Mouse (Mus musculus) kidney, adult 9 months (tissue): ENCODE data around the gene Slc10a2.
A peak's percentile ranks its signal among the peaks of the same experiment; 100 is the strongest.
"Not testable (repeated sequence)": the region's sequence is repeated elsewhere in the genome, so short reads cannot be mapped to it uniquely, and the experiment has no call there.

Experiments
- DNase-seq: peaks from one replicate; pipeline ENCODE4 v3.0.0; 2022

Slc10a2 gene

DNA sequence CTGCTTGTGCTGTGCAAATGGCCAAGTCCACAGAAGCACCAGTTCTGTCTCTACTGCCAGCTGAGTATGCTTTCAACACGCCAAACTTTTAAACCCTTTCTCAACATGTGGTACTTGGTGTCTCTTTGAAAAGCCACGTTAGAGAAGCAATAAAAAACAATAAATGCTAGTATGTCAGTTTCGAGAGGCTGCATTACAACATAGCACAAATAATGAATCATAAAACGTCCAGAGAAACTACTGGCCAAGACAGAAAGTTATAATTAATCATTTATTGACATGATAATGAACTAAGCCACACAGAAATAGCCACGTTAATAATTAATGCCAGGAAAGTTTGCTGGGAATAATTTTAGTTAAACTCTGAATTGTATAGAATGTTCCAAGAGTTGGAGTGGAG, at the start of gene Slc10a2:
Gene Slc10a2 (minus strand): TSS at position 166 of the 400 bp plus-strand sequence.
- DNase-seq: peak; percentile 49

DNA sequence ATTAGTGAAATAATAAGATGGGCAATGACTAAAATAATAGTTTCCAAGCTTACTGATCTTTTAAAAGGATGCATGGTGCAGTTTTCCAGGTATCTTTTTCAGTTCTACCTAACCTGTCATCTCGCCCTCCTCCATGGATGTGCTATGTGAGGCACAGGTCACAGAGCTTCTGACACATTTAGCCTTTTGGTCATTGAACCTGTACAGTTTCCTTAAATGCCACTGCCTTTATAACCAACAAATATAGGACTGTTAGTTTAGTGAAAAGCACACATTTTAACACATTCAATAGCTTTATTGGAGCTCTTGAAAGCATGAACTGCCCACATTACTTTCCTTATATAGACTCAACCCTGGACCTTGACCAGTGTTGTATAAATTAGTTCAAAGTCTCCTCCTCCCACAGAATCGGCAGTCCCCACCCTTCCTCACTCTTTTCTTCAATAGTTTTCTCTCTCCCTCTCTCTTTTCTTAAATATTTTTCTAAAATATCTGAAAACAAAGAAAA, 24.2 kb upstream of the Slc10a2 start:
- no peak for DNase-seq

DNA sequence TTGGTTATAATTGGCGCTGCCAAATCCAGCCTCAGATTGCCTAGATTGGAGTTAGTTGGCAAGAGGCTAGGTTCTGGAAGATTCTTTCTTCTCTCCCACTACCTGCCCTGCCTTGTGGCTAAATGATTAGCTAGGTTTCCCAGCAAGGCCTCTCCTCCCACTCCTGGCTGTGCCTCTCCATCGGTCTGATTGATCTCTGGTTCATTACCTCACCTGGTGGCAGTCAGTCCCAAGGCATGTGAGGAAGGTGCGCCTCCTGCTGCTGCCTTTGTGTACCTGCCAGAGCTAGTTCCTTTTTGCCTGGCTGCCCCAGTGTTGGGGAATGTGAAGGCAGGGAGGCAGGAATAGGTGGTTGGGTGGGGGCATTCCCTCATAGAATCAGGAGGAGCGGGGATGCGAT, 1.7 kb upstream of the Slc10a2 start:
- DNase-seq: peak; percentile 93

DNA sequence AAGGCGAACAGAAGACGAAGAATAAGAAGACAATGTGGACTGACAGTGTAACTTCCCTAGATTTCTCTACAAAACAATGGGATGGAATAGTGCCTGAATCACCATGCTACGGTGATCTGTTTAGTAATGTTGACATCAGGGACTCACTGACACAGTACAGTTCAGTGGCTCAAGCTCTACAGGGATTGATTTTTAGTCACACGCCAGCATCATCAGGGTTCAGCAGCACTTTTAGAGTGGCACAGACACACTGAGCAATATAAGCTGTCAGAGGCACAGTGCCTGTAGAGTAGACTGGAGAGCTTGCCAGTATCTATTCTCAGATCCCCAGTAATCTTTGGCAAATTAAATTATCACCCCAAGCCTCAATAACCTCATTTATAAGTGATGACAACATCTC, 9.8 kb downstream of the Slc10a2 start:
- DNase-seq: no peak

DNA sequence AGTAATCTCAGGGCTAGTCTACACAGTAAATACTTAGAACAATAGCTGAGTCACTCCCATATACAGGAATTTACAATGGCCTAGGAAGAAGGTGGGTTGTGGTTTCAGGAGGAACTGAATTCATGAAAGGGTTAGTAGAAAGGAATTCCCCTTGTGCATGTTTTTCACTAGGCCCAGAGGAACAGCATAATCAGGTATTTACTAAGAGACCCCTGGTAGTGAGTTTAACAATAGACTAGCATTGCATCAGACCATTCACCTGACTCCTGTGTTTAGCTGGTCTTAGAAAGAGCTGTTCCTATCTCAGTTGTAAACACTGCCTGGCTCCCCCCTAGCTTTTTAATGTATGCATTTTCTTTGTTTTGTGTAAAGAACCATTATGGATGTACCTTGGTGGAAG, 11.2 kb downstream of the Slc10a2 start:
- not testable (repeated sequence) for DNase-seq

DNA sequence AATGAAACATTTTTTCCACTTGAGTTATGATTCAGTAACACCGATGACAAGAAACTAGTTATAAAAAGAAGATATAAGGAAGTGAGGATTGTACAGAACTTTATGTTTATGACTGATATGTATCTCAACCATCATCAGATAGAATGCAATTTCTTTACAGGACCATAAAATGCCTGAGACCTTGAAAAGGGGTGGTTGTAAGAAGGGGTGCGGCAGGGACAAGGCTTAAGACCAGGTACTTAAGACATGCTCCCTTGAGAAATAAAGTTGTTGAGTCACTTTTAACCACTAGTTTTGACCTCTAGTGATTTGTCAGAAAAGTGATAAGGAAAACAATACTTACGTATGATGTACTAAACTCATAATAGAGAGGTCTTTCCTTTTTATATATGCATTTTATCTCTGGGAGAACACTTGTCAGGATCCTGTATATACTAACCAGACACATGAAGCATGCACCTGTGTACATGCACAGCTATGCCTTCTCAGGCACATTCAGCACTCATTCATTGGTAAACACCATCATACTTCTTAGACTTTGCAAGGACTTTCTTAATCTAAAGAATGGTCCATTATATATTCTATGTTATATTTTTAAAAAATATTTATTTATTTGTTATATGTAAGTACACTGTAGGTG, 31.4 kb downstream of the Slc10a2 start:
- DNase-seq: no peak

DNA sequence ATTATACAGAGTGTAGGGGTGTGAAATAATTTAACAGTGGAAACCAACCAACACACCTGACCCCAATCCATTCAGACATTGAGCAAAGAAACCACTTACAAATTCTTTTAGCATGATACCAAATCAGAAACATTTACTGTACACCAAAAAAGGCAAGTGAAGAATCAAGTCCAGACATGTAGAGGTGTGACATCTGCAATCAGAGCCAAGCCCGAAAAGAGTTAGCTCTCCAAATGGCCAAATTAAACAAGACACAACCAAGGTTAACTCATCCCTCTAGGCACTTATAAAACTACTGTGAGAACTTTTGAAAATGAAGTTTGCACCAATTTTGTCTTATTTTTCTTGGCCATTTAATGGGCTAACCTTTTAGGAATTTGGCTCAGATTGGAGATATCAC, 46.3 kb downstream of the Slc10a2 start:
- DNase-seq: no peak

DNA sequence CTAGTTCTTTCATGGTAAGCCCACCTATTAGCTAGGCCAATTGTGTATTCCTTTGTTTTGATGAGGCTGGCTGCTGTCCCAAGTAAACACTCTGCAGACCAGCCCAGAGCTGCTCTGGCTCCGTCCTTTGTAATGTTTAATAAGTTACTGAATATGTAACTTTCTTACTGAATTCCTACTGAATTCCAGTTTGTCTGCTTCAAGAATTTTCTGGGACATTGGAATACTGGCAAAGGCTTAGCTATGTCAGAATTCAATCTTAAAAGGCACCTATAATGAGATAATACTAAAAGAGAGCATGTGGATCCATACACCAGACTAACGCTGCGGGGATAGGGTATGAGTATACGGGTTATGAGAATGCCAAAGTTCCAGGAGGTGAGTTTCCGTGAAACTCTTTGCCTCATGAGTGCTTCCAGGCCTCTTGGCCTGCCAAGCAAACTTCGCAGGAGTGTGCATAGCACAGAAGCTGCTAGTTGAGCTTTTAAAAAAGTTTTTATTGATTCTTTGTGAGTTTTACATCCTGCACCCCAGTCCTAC, 60.7 kb downstream of the Slc10a2 start:
- peak; percentile 73 for DNase-seq

DNA sequence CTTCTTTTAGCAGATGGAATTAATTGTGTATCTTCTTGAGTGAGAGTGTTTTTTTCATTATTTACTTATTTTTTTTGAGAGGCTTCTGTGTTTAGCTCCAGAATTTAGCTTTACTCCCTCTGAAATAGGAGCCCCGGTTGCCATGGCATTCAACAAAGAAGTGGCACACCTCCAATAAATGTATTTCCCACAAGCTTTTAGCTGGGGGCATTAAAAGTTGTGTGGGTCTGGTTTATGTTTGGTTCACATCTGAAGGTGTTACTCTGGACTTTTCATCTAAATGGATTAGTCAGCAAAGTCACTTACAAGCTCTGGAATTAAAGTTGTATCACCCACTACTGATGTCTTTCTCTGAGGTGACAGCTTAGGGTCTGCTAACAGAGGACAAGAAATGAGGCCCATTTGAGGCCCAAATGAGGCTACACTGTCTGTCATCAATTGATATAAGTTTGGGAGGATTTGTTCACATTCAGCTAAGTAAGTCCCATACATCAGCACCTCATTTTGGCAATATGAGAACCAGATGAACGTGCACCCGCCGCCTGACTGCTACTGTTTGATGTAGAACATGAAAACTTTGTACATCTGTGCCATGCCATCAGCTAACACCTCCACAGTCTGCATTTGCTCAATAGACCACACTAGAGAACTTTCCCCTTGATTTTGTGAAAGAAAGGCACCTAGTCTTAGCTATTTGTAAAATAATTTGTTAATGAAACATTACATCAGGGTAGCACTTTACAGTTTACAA, 66.2 kb downstream of the Slc10a2 start:
- no peak for DNase-seq
